Mouse (Mus musculus) heart, embryonic 13.5 days (tissue): ENCODE results near the gene Thbs3. TPM values are rescaled to one million over a fixed set of nuclear protein-coding genes. Genes with fewer than 3 reads are reported as not detected.

ENCODE experiments used
- microRNA counts: library from miRNA; unstranded; fragments of <30 nt; microRNA quantifications from one replicate; lab custom pipeline; 2016
- microRNA-seq: library from miRNA; unstranded; fragments of <30 nt; microRNA quantifications from one replicate; pipeline ENCODE4, GENCODE M21; 2016
- polyA plus RNA-seq: library from polyadenylated mRNA; unstranded; fragments of >200 nt; fragmentation: Nextera tagmentation; extraction: Ambion mirVana; gene quantifications from 2 replicates; pipeline ENCODE4 v1.2.1, GENCODE M21; 2015

Gene Thbs3
- polyA plus RNA-seq, 1 experiment from 2014 or later = 15.6 TPM

MicroRNAs within 50 kb of the gene (microRNA counts, 519-probe panel; counts per million panel counts)
- 209 counts per million, percentile 61 among the panel's probes with 10 or more counts for microRNA mmu-miR-92b (lab: Ali Mortazavi, UCI)

Small RNAs within 50 kb of the gene (microRNA-seq; reads per million reads assigned to microRNA genes)
- gene Mir92b = 93.0 reads per million, percentile 53 among the genes with 10 or more reads in this experiment

Other genes with a start within 250 kb of the Thbs3 start
- gene Rusc1, start 121.9 kb upstream of the Thbs3 start, polyA plus RNA-seq = 8.6 and 9.8 TPM in 2 replicates
- not detected in 2 replicates for gene Gm43738, start 114.1 kb upstream of the Thbs3 start, polyA plus RNA-seq
- 119 and 130 TPM in 2 replicates for gene Fdps, start 113.2 kb upstream of the Thbs3 start, polyA plus RNA-seq
- gene Pklr, start 79.0 kb upstream of the Thbs3 start, polyA plus RNA-seq = 0.98 and 5.3 TPM in 2 replicates
- gene Hcn3, start 55.0 kb upstream of the Thbs3 start, polyA plus RNA-seq = 0.68 and 1.0 TPM in 2 replicates
- gene Clk2, start 50.4 kb upstream of the Thbs3 start, polyA plus RNA-seq = 16.9 and 17.4 TPM in 2 replicates
- 83.4 and 88.1 TPM in 2 replicates for gene Scamp3, start 37.7 kb upstream of the Thbs3 start, polyA plus RNA-seq
- 12.8 and 13.5 TPM in 2 replicates for gene Fam189b, start 32.0 kb upstream of the Thbs3 start, polyA plus RNA-seq
- gene Gba, start 12.3 kb upstream of the Thbs3 start, polyA plus RNA-seq = 32.7 and 34.8 TPM in 2 replicates
- gene Mtx1, start 11.9 kb downstream of the Thbs3 start, polyA plus RNA-seq = 125 and 126 TPM in 2 replicates
- gene Muc1, start 13.9 kb downstream of the Thbs3 start, polyA plus RNA-seq = 0.59 and 1.1 TPM in 2 replicates
- gene Krtcap2, start 30.8 kb downstream of the Thbs3 start, polyA plus RNA-seq = 216 and 229 TPM in 2 replicates
- 0.70 and 0.76 TPM in 2 replicates for gene Trim46, start 31.1 kb downstream of the Thbs3 start, polyA plus RNA-seq
- gene Dpm3, start 44.2 kb downstream of the Thbs3 start, polyA plus RNA-seq = 77.5 and 85.1 TPM in 2 replicates
- gene Slc50a1, start 55.4 kb downstream of the Thbs3 start, polyA plus RNA-seq = 40.6 and 40.7 TPM in 2 replicates
- 33.3 and 38.4 TPM in 2 replicates for gene Efna1, start 66.0 kb downstream of the Thbs3 start, polyA plus RNA-seq
- 1.8 and 1.9 TPM in 2 replicates for gene Efna3, start 107.8 kb downstream of the Thbs3 start, polyA plus RNA-seq
- 9.9 and 10.2 TPM in 2 replicates for gene Efna4, start 122.8 kb downstream of the Thbs3 start, polyA plus RNA-seq
- gene Adam15, start 134.8 kb downstream of the Thbs3 start, polyA plus RNA-seq = 58.3 and 58.9 TPM in 2 replicates
- 0.08 TPM in 1 of 2 replicates, not detected in the other for gene Dcst2, start 146.8 kb downstream of the Thbs3 start, polyA plus RNA-seq
- gene Dcst1, start 150.1 kb downstream of the Thbs3 start, polyA plus RNA-seq = 0.09 and 0.10 TPM in 2 replicates
- 1.9 and 2.1 TPM in 2 replicates for gene Zbtb7b, start 179.6 kb downstream of the Thbs3 start, polyA plus RNA-seq
- 0.75 TPM in 1 of 2 replicates, not detected in the other for gene Lenep, start 187.6 kb downstream of the Thbs3 start, polyA plus RNA-seq
- 30.3 and 32.0 TPM in 2 replicates for gene Flad1, start 196.7 kb downstream of the Thbs3 start, polyA plus RNA-seq
- 339 and 400 TPM in 2 replicates for gene Cks1b, start 203.2 kb downstream of the Thbs3 start, polyA plus RNA-seq
- gene Shc1, start 203.3 kb downstream of the Thbs3 start, polyA plus RNA-seq = 63.4 and 66.1 TPM in 2 replicates
- gene Pygo2, start 215.0 kb downstream of the Thbs3 start, polyA plus RNA-seq = 24.3 and 24.8 TPM in 2 replicates
- gene Pbxip1, start 221.5 kb downstream of the Thbs3 start, polyA plus RNA-seq = 61.3 and 64.1 TPM in 2 replicates
- 47.6 and 58.3 TPM in 2 replicates for gene Pmvk, start 239.4 kb downstream of the Thbs3 start, polyA plus RNA-seq